Mouse (Mus musculus) layer of hippocampus, adult 9-10 months (tissue): Measurements from ENCODE around the gene Opn4.

ENCODE experiments used
- DNase-seq: peaks from one replicate; pipeline ENCODE4 v3.0.0; 2022; ENCODE audit warnings: low spot score

Opn4 gene

DNA sequence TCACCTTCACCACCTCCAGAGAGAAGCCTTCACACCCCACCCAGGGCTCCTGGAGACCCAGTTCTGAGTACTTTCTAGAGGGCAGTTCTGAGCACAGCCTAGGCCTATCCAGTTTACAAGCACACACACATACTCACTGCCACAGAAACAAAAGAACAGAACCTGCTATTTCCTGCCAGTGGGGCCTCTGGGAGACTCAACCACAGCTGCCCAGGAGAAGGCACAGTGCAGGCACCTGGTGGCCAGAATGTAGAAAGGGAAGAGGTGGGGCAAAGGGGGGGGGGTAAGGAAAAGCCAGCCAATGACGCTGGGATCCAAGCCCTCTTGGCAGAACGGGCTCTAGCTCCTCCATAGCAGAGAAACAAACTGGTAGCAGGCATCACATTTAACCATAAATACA lies 37.5 kb downstream of the Opn4 start:
- no peak for DNase-seq

DNA sequence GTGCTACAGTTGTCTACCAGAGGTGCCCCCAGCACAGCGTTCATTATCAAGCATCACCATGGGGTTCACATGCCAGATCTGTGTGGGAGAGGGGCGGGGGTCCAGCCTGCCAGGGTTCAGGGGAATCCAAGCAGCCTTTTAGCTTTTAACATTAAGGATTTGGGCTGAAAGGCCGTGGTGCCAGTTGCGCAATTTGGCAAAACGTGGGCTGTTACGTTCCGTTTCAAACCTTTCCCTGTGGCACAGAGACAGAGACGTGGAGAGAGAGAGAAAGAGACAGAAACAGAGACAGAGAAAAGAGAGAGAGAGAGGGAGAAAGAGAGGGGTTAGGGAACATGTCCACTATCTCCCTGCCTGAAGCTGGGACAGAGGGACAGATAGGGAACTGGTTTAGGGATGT lies 38.3 kb downstream of the Opn4 start:
- DNase-seq = no peak

DNA sequence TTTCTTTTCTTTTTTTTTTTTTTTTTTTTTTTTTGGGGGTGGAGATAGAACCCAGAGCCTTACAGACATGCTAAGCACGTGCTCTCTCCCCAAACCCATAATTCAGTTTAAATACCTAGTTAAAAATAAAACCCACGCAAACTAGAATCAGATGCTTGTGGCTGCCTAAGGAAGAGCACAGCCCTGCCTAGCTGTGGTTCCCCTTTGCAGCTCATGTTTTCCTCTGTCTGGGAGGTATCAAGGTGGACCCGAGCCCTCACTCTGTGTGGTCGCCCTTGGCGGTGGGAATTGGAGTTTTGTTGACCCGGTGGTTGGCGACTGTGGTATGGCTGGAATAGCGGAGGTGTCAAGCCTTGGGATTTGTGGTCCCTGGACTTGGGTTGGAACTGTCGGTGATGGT lies 41.0 kb downstream of the Opn4 start:
- DNase-seq = no peak

DNA sequence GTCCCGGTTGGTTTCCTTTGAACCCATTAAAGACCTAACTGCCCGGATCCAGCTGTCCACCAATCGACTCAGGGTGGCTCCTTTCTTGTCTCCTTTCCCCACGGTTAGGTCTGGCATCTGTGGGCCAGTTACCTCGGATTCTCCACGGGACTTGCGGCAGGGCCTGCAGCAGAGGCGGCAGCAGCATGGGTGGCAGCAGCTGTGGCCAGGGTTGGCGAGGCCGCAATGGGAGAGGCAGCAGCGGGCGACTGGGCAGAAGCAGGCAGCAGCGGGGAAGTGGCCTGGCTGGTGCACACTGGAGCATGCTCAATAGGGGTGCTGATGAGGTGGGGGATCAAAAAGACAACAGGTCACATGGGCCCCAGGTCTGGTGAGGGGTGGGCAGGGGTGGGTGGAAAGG lies 44.7 kb downstream of the Opn4 start:
- DNase-seq = no peak

DNA sequence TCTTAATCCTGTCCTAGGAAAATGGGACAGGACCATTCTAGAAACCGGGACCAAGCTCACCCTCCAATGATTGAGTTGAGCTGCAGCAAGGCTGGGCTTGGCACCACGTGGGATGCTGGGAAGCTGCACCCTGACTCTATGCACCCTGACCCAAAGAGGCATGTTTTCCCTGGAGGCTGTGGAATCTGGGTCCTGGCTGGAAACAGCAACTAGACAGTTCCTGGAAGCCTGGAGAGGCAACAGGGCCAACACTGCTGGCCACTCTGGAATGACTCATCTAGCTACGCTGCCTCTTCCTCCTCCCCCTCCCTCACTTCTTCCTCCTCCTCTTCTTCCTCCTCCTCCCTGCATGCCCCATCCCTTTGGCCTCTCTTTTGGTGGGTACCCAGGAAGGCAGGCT lies 45.9 kb downstream of the Opn4 start:
- DNase-seq = no peak

DNA sequence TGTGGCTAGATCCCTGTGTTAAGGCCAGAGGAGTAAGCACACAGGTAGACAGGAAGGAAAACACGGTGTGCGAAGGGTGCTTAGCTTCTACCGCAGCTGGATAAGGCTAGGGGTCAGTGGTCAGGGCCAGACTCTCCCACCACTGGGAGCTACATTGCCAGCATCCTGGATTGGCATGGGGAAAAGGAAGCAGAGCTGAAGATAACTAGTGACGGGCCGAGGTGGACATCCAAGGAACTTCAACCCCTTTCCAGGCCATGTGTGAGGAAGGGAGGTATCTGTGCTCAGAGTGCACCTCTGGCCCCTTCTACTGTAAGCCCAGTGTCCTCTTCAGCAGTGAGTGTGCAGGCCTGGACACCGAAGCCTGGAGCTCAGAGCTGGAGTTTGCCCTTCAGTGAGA lies 46.5 kb downstream of the Opn4 start:
- DNase-seq = no peak

DNA sequence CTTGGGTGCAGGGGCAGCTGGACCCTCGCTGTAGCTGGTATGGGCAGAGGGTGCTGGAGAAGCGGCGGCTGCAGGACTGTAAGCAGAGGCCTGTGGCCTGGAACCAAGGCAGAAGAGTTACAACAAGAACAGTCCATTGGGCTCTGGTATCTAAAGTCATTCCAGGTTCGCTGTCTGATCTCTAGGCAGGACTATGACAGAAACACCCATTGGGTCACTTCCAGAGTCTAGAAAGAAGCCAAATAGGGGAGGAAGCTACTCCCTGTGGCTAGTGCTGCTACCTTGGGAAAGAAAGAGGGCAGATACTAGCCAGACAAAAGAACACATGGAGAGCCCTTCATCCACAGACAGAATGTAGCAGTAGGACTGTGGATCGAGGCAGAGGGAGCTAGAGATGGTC lies 47.7 kb downstream of the Opn4 start:
- no peak for DNase-seq

DNA sequence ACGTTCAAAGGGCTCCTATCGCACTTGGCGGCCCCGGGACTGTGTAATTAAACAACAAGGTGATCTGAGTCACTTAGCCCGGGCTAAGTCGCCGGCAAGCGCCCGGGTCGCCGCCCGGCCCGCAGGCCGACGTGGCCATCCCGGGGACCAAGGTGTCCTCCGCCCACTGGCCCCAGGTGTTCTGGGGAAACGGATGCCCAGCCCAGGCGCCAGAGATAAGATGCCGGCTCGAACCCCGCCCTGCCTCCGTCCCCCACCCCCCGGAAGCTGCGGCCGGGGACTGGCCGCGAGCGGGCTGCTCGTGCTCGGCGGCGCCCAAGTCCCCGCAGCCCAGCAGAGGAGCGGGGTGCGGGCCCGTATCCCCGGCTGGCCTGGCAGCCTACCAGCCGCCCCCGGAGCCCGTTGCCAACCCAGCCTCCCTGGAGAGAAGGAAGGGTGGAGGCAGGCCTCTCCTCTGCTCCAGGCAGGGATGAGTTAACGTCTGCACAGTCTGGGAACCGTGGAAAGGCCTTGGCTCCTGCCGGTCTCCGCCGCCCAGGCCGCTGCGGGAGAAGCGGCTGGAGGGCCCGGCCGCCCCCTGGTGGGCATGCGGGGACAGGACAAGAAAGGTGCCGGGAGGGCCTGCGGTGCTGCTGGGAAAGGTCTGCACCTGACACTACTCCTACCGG lies 50.8 kb downstream of the Opn4 start:
- no peak for DNase-seq

DNA sequence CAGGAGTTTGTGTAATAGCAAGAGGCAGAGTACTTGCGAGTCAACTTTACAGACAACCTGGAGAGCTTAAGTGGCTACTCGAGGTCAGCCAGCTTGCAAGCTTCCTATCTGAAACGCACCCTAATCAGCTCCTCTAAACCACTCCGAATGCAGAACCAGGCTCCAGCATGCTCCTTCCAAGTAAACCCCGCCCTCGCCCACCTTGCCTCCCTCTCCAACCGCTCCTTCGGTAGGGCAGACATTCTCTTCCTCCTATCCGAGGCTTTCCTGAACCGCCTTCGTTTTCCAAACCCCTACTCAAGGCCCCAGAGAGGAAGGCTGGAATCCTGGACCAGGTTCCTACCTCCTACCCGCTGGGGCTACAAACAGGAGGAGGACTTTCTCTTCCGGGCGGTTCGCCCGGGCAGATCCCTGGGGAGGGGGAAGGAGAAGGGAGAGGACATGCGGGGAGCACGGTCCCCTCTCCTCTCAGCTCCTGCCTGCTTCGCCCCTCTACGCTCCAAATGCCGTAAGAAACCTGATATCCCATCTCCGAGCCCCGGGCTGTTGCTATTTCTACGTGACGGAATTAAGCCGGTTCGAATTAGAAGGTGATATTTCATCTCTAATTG lies 51.4 kb downstream of the Opn4 start:
- DNase-seq = no peak

DNA sequence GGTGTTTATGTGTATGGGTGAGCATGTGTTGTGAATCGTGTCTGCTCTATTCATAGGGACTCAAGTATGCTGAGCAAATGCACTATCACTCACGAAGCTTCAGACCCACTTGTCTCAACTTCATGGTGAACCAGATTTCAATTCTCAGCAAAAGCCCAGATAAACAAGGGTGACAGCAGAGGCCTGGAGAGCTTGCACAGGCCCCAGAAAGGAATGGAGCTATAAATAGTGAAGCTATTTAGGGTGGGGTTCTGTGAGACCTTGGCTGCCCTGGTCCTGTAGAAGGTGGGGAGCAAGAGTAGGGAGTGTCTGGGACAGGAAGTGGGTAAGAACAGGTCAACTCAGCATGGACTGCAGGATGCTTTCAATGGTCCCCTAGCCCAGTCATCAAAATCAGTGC lies 55.4 kb downstream of the Opn4 start:
- no peak for DNase-seq

DNA sequence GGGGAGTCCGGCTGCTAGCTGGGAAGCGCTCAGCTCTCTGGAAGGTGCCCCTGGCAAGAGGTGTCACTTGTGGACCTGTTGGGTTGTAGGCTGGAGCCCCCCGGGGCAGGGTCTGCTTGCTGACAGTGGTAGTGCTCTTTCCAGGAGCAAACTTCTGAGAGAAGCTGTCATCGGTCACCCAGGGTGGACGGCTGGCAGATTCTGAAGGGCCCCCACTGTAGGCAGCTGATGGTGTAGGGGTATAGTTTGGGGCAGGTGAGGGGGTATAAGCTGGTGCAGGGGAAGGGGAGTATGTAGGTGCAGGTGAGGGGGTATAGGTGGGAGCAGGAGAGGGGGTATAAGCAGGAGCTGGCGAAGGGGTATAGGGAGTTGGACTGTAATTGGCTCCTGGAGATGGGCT lies 55.9 kb downstream of the Opn4 start:
- no peak for DNase-seq

DNA sequence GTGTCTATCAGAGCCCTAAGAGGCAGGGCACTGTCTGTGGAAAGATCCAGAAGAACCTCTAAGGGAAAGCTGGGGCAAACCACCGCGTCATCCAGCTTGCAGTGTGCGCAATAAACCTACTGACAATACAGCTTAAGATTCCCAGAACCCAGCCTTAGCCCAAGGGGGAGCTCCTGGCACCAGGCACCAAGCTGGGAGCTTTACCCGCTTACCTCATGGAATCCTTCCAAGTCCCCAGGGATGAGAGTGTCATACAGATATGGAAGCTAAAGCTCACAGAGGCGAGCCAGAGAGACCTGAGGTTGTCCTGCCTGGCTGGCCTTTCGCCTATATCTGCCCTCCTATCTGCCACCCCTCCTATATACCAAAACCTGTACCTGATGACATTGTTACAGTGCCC lies 56.3 kb downstream of the Opn4 start:
- no peak for DNase-seq

DNA sequence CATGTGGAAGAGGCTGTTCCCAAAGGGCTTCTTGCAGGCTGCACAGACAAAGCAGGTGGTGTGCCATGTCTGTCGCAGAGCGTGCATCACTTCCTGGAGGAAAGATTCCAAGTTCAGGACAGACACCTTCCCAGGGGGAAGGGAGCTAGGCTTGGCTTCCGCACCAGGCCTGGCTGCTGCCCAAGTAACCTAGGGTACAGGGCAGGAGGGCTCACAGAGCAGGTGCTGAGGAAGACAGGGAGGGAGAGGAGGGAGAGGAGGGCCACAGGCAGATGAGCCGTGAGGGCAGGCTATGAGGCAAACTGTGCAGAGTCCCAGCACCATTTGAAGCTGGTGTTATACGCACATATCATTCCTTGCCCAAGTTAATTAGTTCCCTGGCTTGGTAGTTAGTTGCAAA lies 58.0 kb downstream of the Opn4 start:
- no peak for DNase-seq

DNA sequence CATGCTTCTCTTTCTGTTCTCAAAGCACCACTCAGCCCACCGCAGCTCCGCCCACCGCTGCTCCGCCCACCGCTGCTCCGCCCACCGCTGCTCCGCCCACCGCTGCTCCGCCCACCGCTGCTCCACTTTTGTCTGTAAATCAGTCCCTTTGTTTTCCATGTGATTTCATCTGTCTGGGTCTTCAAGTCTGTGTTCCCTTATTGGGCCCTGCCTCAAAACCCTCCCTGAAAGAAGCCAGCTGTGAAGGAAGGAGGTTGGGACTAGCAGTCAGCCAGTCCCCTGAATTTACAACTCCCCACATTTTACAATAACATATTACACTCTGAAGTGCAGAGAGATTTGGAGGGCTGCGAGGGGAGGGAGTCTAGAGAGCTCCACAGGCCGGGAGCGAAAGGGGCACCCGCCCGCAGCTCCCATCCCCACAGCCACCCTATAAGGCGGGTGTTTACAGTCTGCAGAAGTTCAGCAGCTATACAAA lies 59.2 kb downstream of the Opn4 start:
- no peak for DNase-seq
